Mouse (Mus musculus): ENCODE data around the gene Vsig8.

DNA sequence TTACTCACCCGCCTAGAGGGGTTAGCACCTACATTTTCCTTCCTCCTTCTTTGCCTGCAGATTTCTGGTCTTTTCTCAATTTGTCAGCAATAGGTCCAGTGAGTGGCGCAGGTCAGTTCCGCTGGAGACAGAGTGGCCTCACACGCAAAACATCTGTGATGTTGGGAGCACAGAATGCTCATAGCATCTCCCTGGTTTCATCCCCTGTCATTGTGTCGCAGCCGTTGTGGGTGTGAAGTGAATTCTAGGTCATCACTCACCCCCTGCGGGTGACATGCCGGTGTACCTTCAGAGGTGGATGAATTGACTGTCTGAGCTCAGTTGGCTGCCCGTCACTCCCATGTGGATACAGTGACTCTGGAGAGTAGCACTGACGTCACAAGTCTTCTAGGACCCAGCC is 55.6 kb downstream of the Vsig8 start:
- TF ChIP-seq CTCF (IDR thresholded peaks at IDR 0.05; ENCODE audit: control insufficient read depth, insufficient read depth, insufficient read length), result no peak
- TF ChIP-seq CEBPB (IDR thresholded peaks at IDR 0.05; ENCODE audit: low read depth), result no peak
- no peak for TF ChIP-seq MYOD1 (IDR thresholded peaks at IDR 0.05; ENCODE audit: control insufficient read depth, insufficient read length, low read depth)
- TF ChIP-seq USF1 (IDR thresholded peaks at IDR 0.05; ENCODE audit: low read depth), result no peak
- TF ChIP-seq MYOG (IDR thresholded peaks at IDR 0.05; ENCODE audit: control insufficient read depth, extremely low read depth, insufficient read length), result no peak
- no peak for TF ChIP-seq MAX (IDR thresholded peaks at IDR 0.05)
